Mouse (Mus musculus) embryonic facial prominence, embryonic 15.5 days (tissue): ENCODE measurements around the gene Ttc9. TPM values are rescaled to one million over a fixed set of nuclear protein-coding genes. Genes with fewer than 3 reads are reported as not detected.
A peak's percentile ranks its signal among the peaks of the same experiment; 100 is the strongest.

Experiments
- ATAC-seq: fragments of 200-750 bp; cut with Nextera tagmentation; 2 replicates; pipeline ENCODE4 v1.8.0; 2017; ENCODE audit warnings: low read depth, moderate TSS enrichment; ENCODE audit not compliant: insufficient number of reproducible peaks, low FRiP score, low TSS enrichment
- H3K27ac ChIP-seq: fragments of 300-500 bp; sonication (generic); replicated peaks from 2 replicates; pipeline ENCODE4 v1.5.1; 2015; ENCODE audit warnings: mild to moderate bottlenecking, inconsistent platforms
- H3K27me3 ChIP-seq: fragments of 300-500 bp; sonication (generic); 2 replicates; pipeline ENCODE4 v1.6.1; 2015; ENCODE audit warnings: inconsistent platforms
- H3K36me3 ChIP-seq: fragments of 300-500 bp; sonication (generic); 2 replicates; pipeline ENCODE4 v1.6.1; 2015; ENCODE audit warnings: mild to moderate bottlenecking, inconsistent platforms
- H3K4me1 ChIP-seq: fragments of 300-500 bp; sonication (generic); 2 replicates; pipeline ENCODE4 v1.6.1; 2015; ENCODE audit warnings: inconsistent platforms
- H3K4me2 ChIP-seq: fragments of 300-500 bp; sonication (generic); replicated peaks from 2 replicates; pipeline ENCODE4 v1.6.1; 2015; ENCODE audit warnings: mild to moderate bottlenecking, inconsistent platforms
- H3K4me3 ChIP-seq: fragments of 300-500 bp; sonication (generic); replicated peaks from 2 replicates; pipeline ENCODE4 v1.5.1; 2015; ENCODE audit warnings: mild to moderate bottlenecking, inconsistent platforms
- H3K9ac ChIP-seq: fragments of 300-500 bp; sonication (generic); 2 replicates; pipeline ENCODE4 v1.6.1; 2015; ENCODE audit warnings: inconsistent platforms
- H3K9me3 ChIP-seq: fragments of 300-500 bp; sonication (generic); replicated peaks from 2 replicates; pipeline ENCODE4 v1.6.1; 2016; ENCODE audit warnings: inconsistent platforms
- WGBS: fragments of 180-500 bp; shearing (Covaris S2); methylation state at CpG from one replicate; pipeline ENCODE4 v1.1.7; 2015; 5-methylcytosine and 5-hydroxymethylcytosine counted together
- polyA plus RNA-seq: library from polyadenylated mRNA; unstranded; fragments of >200 nt; fragmentation: Nextera tagmentation; extraction: Ambion mirVana; gene quantifications from 2 replicates; pipeline ENCODE4 v1.2.1, GENCODE M21; 2015

The Ttc9 gene
- polyA plus RNA-seq, 1 experiment from 2014 or later = 6.8 TPM

- no peaks in the 10 kb centered on the region for H3K9me3 ChIP-seq
- ATAC-seq = no peak
- no peak overlapping the region for H3K4me2 ChIP-seq
- no peak overlapping the region for H3K4me3 ChIP-seq
- H3K4me1 ChIP-seq = peaks cover 16% of the 10 kb centered on the region
- H3K27ac ChIP-seq = no peak overlapping the region
- no peaks in the 10 kb centered on the region for H3K36me3 ChIP-seq
- H3K9ac ChIP-seq = no peak overlapping the region
- peaks cover 46% of the 10 kb centered on the region for H3K27me3 ChIP-seq
- WGBS = 63% methylated on average over 6 of the region's 6 CpGs
These were observed 3.6 kb upstream of the Ttc9 start for GRCm38 (mm10) chr12:81627426-81627825.

GRCm38 (mm10) chr12:81628091-81628490, 3.0 kb upstream of the Ttc9 start:
- Histone ChIP-seq H3K27me3 (peaks cover 53% of the 10 kb centered on the region), H3K4me2 (no peak overlapping the region), H3K9ac (no peak overlapping the region), H3K4me1 (peaks cover 16% of the 10 kb centered on the region), H3K27ac (no peak overlapping the region), H3K4me3 (no peak overlapping the region), H3K9me3 (no peaks in the 10 kb centered on the region), H3K36me3 (no peaks in the 10 kb centered on the region)
- no peak for ATAC-seq
- WGBS = 67% methylated on average over 4 of the region's 4 CpGs

GRCm38 (mm10) chr12:81630520-81630914, 532 bp upstream of the Ttc9 start:
- H3K36me3 ChIP-seq = no peaks in the 10 kb centered on the region
- no peaks in the 10 kb centered on the region for H3K9me3 ChIP-seq
- 2% methylated on average over 16 of the region's 16 CpGs for WGBS
- H3K4me3 ChIP-seq = peak overlapping the region; percentile 57
- ATAC-seq = no peak
- H3K9ac ChIP-seq = no peak overlapping the region
- peak overlapping the region; percentile 96 for H3K4me2 ChIP-seq
- peaks cover 16% of the 10 kb centered on the region for H3K4me1 ChIP-seq
- peaks cover 60% of the 10 kb centered on the region for H3K27me3 ChIP-seq
- 0 out of 2 replicates have a peak overlapping the region, but pooled peaks have one; percentile 5 for H3K27ac ChIP-seq

- Histone ChIP-seq H3K4me1 (peaks cover 16% of the 10 kb centered on the region), H3K4me3 (peak overlapping the region; percentile 57), H3K27ac (no peak overlapping the region), H3K4me2 (peak overlapping the region; percentile 96), H3K9me3 (no peaks in the 10 kb centered on the region), H3K36me3 (no peaks in the 10 kb centered on the region), H3K9ac (peak overlapping the region; percentile 3; the same call in 1 of the 2 replicates), H3K27me3 (peaks cover 57% of the 10 kb centered on the region)
- peak; percentile 25; the same call in 1 of the 2 replicates for ATAC-seq
- WGBS = 2% methylated on average over 31 of the region's 31 CpGs
These were observed 782 bp downstream of the Ttc9 start for GRCm38 (mm10) chr12:81631661-81632401.

DNA sequence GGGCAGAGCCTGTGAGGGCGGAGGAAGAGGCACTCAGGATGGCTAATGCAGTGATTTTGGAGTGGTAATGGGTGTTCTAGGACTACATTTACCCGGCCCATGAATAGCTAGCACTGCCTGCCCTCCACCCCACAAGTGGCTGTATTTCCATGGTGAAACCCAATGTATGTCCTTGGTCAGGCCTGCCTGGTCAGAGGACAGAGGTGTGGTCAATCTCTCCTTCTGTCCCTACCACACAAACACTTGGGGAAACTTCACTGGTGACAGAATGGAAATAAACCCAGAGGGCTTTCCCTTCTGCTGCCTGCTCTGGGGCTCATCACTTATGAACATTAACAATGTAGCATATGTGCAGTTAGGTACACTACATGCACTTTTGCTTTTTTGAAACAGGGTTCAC, 2.2 kb downstream of the Ttc9 start:
- Histone ChIP-seq H3K27ac (no peak overlapping the region), H3K9ac (no peak overlapping the region), H3K4me3 (no peak overlapping the region), H3K4me1 (peaks cover 16% of the 10 kb centered on the region), H3K9me3 (no peaks in the 10 kb centered on the region), H3K36me3 (no peaks in the 10 kb centered on the region), H3K27me3 (peaks cover 53% of the 10 kb centered on the region), H3K4me2 (no peak overlapping the region)
- WGBS = 80% methylated on average over 2 of the region's 2 CpGs
- ATAC-seq = no peak

DNA sequence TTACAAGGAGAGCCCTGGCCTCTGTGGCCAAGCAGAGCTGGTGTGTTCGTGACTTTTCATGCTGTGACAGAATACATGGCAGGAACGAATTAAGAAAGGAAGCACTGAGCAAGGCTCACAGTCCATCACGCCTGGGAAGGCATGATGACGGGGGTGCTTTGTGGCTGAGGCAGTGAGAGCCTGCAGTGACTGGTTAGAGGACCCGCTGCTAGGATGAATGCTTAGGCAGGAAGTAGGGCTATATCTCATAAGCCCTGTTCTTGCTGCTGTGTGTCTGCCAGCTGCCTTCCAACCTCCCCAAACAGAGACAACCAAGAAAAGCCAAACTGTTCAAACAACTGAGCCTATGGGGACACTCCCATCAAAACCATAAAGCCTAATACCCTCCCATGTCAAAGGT, 9.6 kb downstream of the Ttc9 start:
- WGBS = 62% methylated on average over 5 of the region's 5 CpGs
- Histone ChIP-seq H3K9me3 (no peaks in the 10 kb centered on the region), H3K27ac (no peak overlapping the region), H3K4me2 (no peak overlapping the region), H3K36me3 (no peaks in the 10 kb centered on the region), H3K4me3 (no peak overlapping the region), H3K27me3 (no peaks in the 10 kb centered on the region), H3K9ac (no peak overlapping the region), H3K4me1 (no peaks in the 10 kb centered on the region)
- no peak for ATAC-seq

DNA sequence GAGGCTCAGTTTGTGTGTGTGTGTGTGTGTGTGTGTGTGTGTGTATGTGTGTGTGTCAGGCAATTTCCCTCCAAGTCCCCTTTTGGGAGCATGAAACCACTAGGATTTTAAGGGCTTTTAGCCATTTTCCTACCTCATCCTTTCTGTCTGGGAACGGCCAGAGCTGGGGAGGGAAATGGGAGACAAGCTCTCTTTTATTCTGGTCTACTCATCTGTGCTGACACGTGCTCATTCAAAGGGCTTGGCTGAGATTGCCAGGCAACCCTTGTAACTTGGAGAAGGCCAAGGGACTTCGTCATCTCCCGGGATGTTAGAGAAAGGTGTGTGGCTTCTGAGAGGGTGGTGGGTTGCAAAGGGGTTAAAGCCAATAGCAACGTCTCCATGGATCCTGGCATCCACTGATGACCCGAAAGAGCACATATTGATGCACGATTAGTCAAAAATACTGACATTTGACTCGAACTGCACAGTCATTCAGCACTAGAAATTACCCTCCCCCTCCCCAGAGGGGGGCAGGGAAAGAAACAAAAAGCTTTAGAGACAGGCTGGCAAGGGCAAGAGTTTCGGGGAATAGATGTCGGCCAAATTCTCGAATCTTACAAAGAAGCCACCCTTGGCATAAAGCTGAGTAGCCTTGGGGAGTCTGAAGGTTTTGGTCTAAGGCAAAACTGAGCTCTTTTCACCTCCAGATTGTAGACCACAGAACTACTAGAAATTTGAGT, 11.5 kb downstream of the Ttc9 start:
- Histone ChIP-seq H3K9ac (no peak overlapping the region), H3K4me1 (no peaks in the 10 kb centered on the region), H3K9me3 (no peaks in the 10 kb centered on the region), H3K4me2 (no peak overlapping the region), H3K27ac (no peak overlapping the region), H3K27me3 (no peaks in the 10 kb centered on the region), H3K4me3 (no peak overlapping the region), H3K36me3 (no peaks in the 10 kb centered on the region)
- ATAC-seq = no peak
- WGBS = 61% methylated on average over 11 of the region's 11 CpGs

- no peak overlapping the region for H3K4me2 ChIP-seq
These were observed 15.8 kb downstream of the Ttc9 start for GRCm38 (mm10) chr12:81646811-81647210.

DNA sequence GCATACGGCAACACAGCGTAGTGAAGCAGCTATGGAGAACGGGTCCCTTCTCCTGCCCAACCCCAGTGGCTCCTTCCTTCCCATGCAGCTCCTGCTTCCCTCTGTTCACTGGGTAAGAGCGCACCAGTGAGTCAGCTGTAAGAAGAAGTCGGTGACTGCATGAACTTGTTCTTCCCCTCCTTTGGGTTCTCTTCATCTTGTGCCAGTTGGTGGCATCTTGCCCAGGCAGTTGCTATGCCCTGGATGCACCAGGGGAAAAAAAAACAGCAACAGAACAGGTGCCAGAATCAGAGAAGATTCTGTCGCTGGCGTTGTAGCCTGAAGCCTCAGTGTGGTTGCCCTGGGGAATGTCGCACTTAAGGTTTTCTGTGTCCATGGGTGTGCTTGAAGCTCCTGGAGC, 22.3 kb downstream of the Ttc9 start:
- H3K9me3 ChIP-seq = no peaks in the 10 kb centered on the region
- no peak overlapping the region for H3K27ac ChIP-seq
- no peak for ATAC-seq
- WGBS = 85% methylated on average over 8 of the region's 8 CpGs
- H3K4me3 ChIP-seq = no peak overlapping the region
- no peaks in the 10 kb centered on the region for H3K4me1 ChIP-seq
- no peaks in the 10 kb centered on the region for H3K36me3 ChIP-seq
- H3K9ac ChIP-seq = no peak overlapping the region
- H3K27me3 ChIP-seq = no peaks in the 10 kb centered on the region
- H3K4me2 ChIP-seq = no peak overlapping the region

More at GRCm38 (mm10) chr12:81646811-81647210, 15.8 kb downstream of the Ttc9 start:
- H3K9me3 ChIP-seq = no peaks in the 10 kb centered on the region
- no peak for ATAC-seq
- no peak overlapping the region for H3K4me3 ChIP-seq
- H3K9ac ChIP-seq = no peak overlapping the region
- no peaks in the 10 kb centered on the region for H3K36me3 ChIP-seq
- H3K4me1 ChIP-seq = no peaks in the 10 kb centered on the region
- 60% methylated on average over 6 of the region's 6 CpGs for WGBS
- H3K27ac ChIP-seq = no peak overlapping the region
- no peaks in the 10 kb centered on the region for H3K27me3 ChIP-seq

- Histone ChIP-seq H3K4me3 (no peak overlapping the region), H3K9ac (no peak overlapping the region), H3K27ac (no peak overlapping the region), H3K27me3 (no peaks in the 10 kb centered on the region), H3K36me3 (no peaks in the 10 kb centered on the region), H3K9me3 (no peaks in the 10 kb centered on the region), H3K4me1 (no peaks in the 10 kb centered on the region), H3K4me2 (no peak overlapping the region)
- 65% methylated on average over 1 of the region's 1 CpGs for WGBS
- ATAC-seq = no peak
These were observed 26.3 kb downstream of the Ttc9 start for GRCm38 (mm10) chr12:81657321-81657720.

DNA sequence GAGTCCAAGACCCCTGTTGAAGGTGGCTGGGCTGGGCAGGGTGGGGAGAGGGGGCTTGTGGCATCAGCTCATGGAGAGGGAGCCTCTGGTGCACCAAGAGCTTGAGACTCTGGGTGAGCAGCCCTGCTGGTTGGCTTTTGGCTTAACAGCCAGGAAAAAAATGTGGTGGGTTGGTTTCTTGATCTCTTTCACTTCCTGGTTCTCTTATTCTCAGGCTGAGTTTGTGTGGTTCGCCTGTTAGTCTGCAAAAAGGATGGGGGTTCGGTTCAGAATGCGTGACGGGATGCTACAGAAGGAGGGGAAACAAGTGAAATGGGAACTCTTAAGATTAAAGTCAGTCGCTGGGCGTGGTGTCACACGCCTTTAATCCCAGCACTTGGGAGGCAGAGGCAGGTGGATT, 27.0 kb downstream of the Ttc9 start:
- no peaks in the 10 kb centered on the region for H3K4me1 ChIP-seq
- H3K4me2 ChIP-seq = no peak overlapping the region
- WGBS = 85% methylated on average over 7 of the region's 7 CpGs
- H3K27me3 ChIP-seq = no peaks in the 10 kb centered on the region
- no peak for ATAC-seq
- no peaks in the 10 kb centered on the region for H3K9me3 ChIP-seq
- no peaks in the 10 kb centered on the region for H3K36me3 ChIP-seq
- no peak overlapping the region for H3K27ac ChIP-seq
- H3K4me3 ChIP-seq = no peak overlapping the region
- H3K9ac ChIP-seq = no peak overlapping the region
